Mouse (Mus musculus): ENCODE measurements around the gene Plekha6. TPM values are rescaled to one million over a fixed set of nuclear protein-coding genes. Genes with fewer than 3 reads are reported as not detected.
"Not testable (repeated sequence)": the region's sequence is repeated elsewhere in the genome, so short reads cannot be mapped to it uniquely, and the experiment has no call there.

The Plekha6 gene
- polyA plus RNA-seq, 1 experiment from 2014 or later = 17.4 TPM

DNA sequence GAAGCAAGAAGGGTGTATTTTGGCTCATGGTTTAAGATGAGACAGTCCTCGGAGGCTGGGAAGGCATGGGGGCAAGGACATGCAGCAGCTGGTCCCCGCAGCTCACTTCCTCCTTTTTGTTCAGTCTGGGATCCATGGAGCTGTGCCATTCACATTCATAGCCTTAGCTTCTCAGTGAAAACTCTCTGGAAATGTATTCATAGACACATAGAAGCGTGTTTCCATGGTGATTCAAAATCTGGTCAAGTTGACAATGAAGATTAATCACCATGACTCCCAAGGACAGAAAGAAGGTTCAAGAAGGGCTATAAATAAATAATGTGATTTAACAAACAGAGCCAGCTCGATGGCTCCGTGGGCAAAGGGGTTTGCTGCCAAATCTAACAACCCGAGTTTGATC is 169.9 kb downstream of the Plekha6 start:
- DNase-seq (ENCODE audit: low spot score) = no peak
- H3K9me3 ChIP-seq = no peaks in the 10 kb centered on the region
- H3K27me3 ChIP-seq (ENCODE audit: insufficient read depth, poor library complexity, severe bottlenecking) = peaks cover 36% of the 10 kb centered on the region
- H3K36me3 ChIP-seq = no peaks in the 10 kb centered on the region
- peaks cover 22% of the 10 kb centered on the region for H3K4me1 ChIP-seq (replicated peaks)
- H3K27ac ChIP-seq = no peak overlapping the region
- no peak overlapping the region for H3K4me3 ChIP-seq
- WGBS = 71% methylated on average over 6 of the region's 6 CpGs

- 66% methylated on average over 1 of the region's 1 CpGs for WGBS
- not testable (repeated sequence) for H3K36me3 ChIP-seq; H3K4me1 ChIP-seq (replicated peaks); H3K9me3 ChIP-seq; H3K27ac ChIP-seq; H3K27me3 ChIP-seq (ENCODE audit: insufficient read depth, poor library complexity, severe bottlenecking); DNase-seq (ENCODE audit: low spot score); H3K4me3 ChIP-seq
These were observed 176.4 kb downstream of the Plekha6 start for GRCm38 (mm10) chr1:133340403-133340802.

DNA sequence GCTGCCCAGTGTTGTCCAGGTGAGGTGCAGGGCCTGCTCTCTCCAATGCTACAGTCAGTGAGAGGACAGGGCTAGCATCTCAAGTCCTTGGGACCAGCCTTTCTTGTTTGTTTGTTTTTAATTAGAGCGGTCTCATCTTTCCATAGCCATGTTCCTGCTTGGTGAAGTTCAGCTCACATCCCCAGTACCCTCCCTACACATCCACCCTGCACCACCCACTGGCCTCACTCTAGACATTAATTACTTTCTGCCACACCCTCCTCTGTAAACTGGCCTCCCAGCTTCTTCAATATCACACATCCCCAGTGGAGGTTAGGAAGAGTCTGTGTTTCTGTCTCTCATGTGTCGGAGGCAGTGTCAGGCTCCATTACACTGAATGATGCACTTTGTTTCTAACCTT is 180.3 kb downstream of the Plekha6 start:
- Histone ChIP-seq H3K4me1 (replicated peaks) (no peaks in the 10 kb centered on the region), H3K36me3 (no peaks in the 10 kb centered on the region), H3K27ac (no peak overlapping the region), H3K9me3 (no peaks in the 10 kb centered on the region), H3K27me3 (ENCODE audit: insufficient read depth, poor library complexity, severe bottlenecking) (no peaks in the 10 kb centered on the region), H3K4me3 (no peak overlapping the region)
- DNase-seq (ENCODE audit: low spot score) = no peak
- WGBS = 97% methylated on average over 2 of the region's 2 CpGs

- Histone ChIP-seq H3K36me3 (no peaks in the 10 kb centered on the region), H3K4me1 (replicated peaks) (0 out of 2 replicates have a peak, but pooled peaks cover 3% of the 10 kb centered on the region), H3K9me3 (no peaks in the 10 kb centered on the region), H3K27me3 (ENCODE audit: insufficient read depth, poor library complexity, severe bottlenecking) (0 out of 2 replicates have a peak, but pooled peaks cover 8% of the 10 kb centered on the region), H3K4me3 (no peak overlapping the region), H3K27ac (no peak overlapping the region)
- 88% methylated on average over 9 of the region's 9 CpGs for WGBS
- no peak for DNase-seq (ENCODE audit: low spot score)
These were observed 182.5 kb downstream of the Plekha6 start for GRCm38 (mm10) chr1:133346531-133346930.

GRCm38 (mm10) chr1:133347226-133347625 is 183.2 kb downstream of the Plekha6 start:
- no peak overlapping the region for H3K27ac ChIP-seq
- H3K4me1 ChIP-seq (replicated peaks) = 0 out of 2 replicates have a peak, but pooled peaks cover 10% of the 10 kb centered on the region
- DNase-seq (ENCODE audit: low spot score) = no peak
- no peak overlapping the region for H3K4me3 ChIP-seq
- H3K27me3 ChIP-seq (ENCODE audit: insufficient read depth, poor library complexity, severe bottlenecking) = peaks cover 12% of the 10 kb centered on the region; the same call in 1 of the 2 replicates
- WGBS = 80% methylated on average over 3 of the region's 3 CpGs
- no peaks in the 10 kb centered on the region for H3K9me3 ChIP-seq
- no peaks in the 10 kb centered on the region for H3K36me3 ChIP-seq

- no peak overlapping the region for H3K4me3 ChIP-seq
- no peak for DNase-seq (ENCODE audit: low spot score)
- H3K27me3 ChIP-seq (ENCODE audit: insufficient read depth, poor library complexity, severe bottlenecking) = peaks cover 17% of the 10 kb centered on the region
- no peaks in the 10 kb centered on the region for H3K9me3 ChIP-seq
- H3K36me3 ChIP-seq = no peaks in the 10 kb centered on the region
- no peak overlapping the region for H3K27ac ChIP-seq
- 79% methylated on average over 11 of the region's 11 CpGs for WGBS
- 0 out of 2 replicates have a peak, but pooled peaks cover 10% of the 10 kb centered on the region for H3K4me1 ChIP-seq (replicated peaks)
These were observed 183.9 kb downstream of the Plekha6 start for GRCm38 (mm10) chr1:133347693-133348520.

GRCm38 (mm10) chr1:133350210-133350609 is 186.2 kb downstream of the Plekha6 start, which contains the start of gene Ren1:
Gene Ren1, plus strand, starts transcription at chr1:133350510.
- Histone ChIP-seq H3K4me1 (replicated peaks) (0 out of 2 replicates have a peak, but pooled peaks cover 10% of the 10 kb centered on the region), H3K36me3 (no peaks in the 10 kb centered on the region), H3K27me3 (ENCODE audit: insufficient read depth, poor library complexity, severe bottlenecking) (peaks cover 31% of the 10 kb centered on the region), H3K4me3 (no peak within 1 kb of the TSS), H3K9me3 (no peaks in the 10 kb centered on the region), H3K27ac (peak within 1 kb of the TSS; percentile 30; the same call in 1 of the 2 replicates)
- 88% methylated on average over 1 of the region's 1 CpGs for WGBS
- no peak for DNase-seq (ENCODE audit: low spot score)

- DNase-seq (ENCODE audit: low spot score) = no peak
These were observed 187.8 kb downstream of the Plekha6 start for GRCm38 (mm10) chr1:133351762-133352161.

More at GRCm38 (mm10) chr1:133351762-133352161, 187.8 kb downstream of the Plekha6 start:
- no peak overlapping the region for H3K4me3 ChIP-seq
- H3K4me1 ChIP-seq (replicated peaks) = peaks cover 25% of the 10 kb centered on the region
- WGBS = 68% methylated on average over 9 of the region's 9 CpGs
- H3K9me3 ChIP-seq = no peaks in the 10 kb centered on the region
- H3K27ac ChIP-seq = no peak overlapping the region; the same call in 1 of the 2 replicates
- peaks cover 45% of the 10 kb centered on the region for H3K27me3 ChIP-seq (ENCODE audit: insufficient read depth, poor library complexity, severe bottlenecking)
- H3K36me3 ChIP-seq = no peaks in the 10 kb centered on the region

Other genes with a start within 250 kb of the Plekha6 start
- 31.9 and 36.3 TPM in 2 replicates for gene Mdm4, start 133.6 kb upstream of the Plekha6 start, polyA plus RNA-seq (2016; fragmentation: Nextera tagmentation; extraction: Ambion mirVana)
- gene Pik3c2b, start 118.5 kb upstream of the Plekha6 start, polyA plus RNA-seq (2016; fragmentation: Nextera tagmentation; extraction: Ambion mirVana) = 16.8 and 20.8 TPM in 2 replicates
- gene Ppp1r15b, start 33.1 kb upstream of the Plekha6 start, polyA plus RNA-seq (2016; fragmentation: Nextera tagmentation; extraction: Ambion mirVana) = 46.2 and 54.6 TPM in 2 replicates
- not detected in 2 replicates for gene Golt1a, start 145.6 kb downstream of the Plekha6 start, polyA plus RNA-seq (2016; fragmentation: Nextera tagmentation; extraction: Ambion mirVana)
- gene Kiss1, start 157.7 kb downstream of the Plekha6 start, polyA plus RNA-seq (2016; fragmentation: Nextera tagmentation; extraction: Ambion mirVana) = not detected in 2 replicates
- gene Ren1, start 186.3 kb downstream of the Plekha6 start, polyA plus RNA-seq (2016; fragmentation: Nextera tagmentation; extraction: Ambion mirVana) = 0.22 and 0.37 TPM in 2 replicates
- 2.9 and 4.1 TPM in 2 replicates for gene Etnk2, start 199.4 kb downstream of the Plekha6 start, polyA plus RNA-seq (2016; fragmentation: Nextera tagmentation; extraction: Ambion mirVana)

Data from hindbrain, embryonic 10.5 days (tissue).